Mouse (Mus musculus): ENCODE measurements around the gene 1810037I17Rik.

GRCm38 (mm10) chr3:122876870-122877269, 47.1 kb upstream of the 1810037I17Rik start:
- TF ChIP-seq ZC3H11A (IDR thresholded peaks at IDR 0.05; ENCODE audit: borderline replicate concordance, low read depth, low read length) (no peak), ZNF384 (IDR thresholded peaks at IDR 0.05; ENCODE audit: low read depth, low read length) (no peak)
